Mouse (Mus musculus): ENCODE measurements around the gene Adm.

Gene Adm

DNA sequence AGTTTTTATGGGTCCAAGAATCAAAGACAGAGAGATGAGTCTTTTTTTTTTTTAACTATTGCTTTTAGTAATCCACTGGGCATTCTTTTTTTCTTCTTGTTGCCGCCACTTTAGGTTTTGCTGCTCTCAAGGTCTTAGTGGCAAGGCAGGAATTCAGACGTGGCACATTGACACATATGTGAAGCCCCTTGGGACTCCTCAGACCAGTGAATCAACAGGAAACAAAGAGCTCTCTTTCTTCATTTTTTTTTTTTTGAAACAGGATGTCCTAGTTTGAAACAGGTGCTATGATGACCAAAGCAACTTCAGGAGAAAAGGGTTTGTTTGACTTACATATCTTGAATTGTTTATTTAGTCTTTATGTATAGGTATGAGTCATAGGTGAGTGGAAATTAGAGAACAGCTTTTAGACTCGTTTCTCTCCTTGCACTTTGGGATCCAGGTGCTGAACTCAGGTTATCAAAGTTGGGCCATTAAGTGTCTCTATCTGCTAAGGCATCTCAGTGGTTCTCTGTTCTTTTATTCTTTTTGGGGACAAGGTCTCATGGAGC is 31.0 kb downstream of the Adm start:
- no peak for DNase-seq (ENCODE audit: low read depth, low spot score)

DNA sequence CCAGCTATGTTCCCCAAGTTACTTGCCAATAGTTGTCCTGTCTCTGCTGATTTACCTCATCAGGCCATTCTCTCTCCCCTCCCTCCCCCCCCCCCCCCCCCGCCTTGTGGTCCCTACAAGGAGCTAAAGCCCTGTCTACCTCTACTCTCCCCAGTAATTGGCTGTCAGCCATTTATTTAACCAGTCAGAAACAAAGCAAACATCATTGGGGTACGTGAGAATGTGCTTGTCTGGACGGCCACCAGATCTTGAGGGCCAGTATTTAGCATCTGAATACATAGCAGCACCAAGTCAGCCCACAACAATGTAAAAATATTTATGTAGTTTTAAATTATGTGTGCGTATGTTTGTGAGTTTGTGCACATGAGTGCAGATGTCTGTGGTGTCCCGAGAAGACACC is 39.1 kb downstream of the Adm start:
- no peak for DNase-seq (ENCODE audit: low read depth, low spot score)

DNA sequence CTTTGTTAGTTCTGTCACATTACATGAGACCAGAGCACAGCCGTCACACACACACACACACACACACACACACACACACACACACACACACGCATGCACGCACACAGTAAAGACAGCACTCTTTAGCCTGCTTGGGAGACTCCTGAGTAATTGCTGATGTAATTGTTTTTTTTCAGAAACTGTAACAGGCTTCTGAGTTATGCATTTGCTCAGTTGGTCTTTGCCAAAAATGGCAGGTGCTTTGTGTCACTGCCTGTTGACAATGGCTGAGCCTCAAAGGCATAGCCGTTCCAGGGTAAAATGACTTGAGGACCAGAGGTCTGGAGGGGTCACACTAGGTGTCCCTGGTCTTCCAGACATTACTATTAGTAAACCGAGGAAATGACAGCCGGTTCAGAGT is 40.8 kb downstream of the Adm start:
- DNase-seq (ENCODE audit: low read depth, low spot score), result no peak

DNA sequence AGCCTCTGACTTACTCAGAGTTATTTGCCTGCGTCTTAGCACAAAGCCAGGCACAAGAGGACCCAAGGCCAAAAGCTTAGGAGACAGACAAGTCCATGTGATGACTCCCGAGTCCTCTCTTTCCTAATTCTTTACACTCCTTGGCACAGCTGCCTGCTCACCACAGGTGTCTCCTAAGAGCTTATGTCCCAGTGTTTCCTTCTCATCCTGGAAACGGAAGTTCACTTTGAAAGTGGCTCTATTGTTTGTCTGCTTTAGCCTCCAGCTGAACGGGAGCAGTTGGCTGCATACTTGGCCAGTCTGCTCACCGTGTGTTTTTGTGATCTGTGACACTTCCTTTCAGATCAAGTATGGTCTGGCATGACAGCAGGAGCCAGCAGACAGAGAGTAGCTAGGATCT is 41.3 kb downstream of the Adm start:
- no peak for DNase-seq (ENCODE audit: low read depth, low spot score)

DNA sequence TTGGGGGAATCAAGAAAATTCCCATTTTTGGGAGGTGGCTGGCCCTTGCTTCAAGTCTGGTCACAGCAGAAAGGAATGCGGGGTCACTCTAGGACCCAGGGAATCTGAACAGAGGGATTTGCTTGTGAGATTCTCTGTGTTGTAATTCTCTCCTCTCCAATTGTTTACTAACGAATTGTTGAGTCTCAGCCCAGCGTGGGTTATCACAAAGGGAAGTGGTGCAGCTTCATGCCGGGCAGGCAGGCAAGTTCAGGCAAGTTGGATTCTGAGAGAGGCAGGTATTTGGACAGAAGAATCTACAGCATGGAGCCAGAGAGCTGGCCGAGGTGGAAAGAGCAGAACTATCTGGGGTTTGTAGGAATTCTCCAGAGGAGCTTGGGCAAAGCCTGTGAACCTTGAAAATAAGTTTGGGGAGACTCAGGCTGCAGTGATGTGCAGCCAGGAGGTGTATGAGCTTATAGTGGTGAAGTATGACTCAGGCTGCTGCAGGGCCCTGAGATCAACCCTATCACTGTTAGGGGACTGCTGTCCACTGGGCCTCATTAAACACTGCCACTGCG is 43.7 kb downstream of the Adm start:
- DNase-seq (ENCODE audit: low read depth, low spot score), result no peak
